Mouse (Mus musculus) ES-Bruce4 (cell line): ENCODE data around the gene Sdhaf4.

ENCODE experiments used
- EP300 ChIP-seq: IDR thresholded peaks from 2 replicates; pipeline ENCODE4 v1.6.1; 2011; ENCODE audit warnings: low read depth, low read length; ENCODE audit not compliant: insufficient read depth
- POLR2A ChIP-seq: IDR thresholded peaks from one replicate; pipeline ENCODE4 v1.8.1; 2011; ENCODE audit warnings: low read length; ENCODE audit not compliant: insufficient read depth

- TF ChIP-seq EP300 (no peak), POLR2A (no peak)
Measured at GRCm38 (mm10) chr1:24007621-24008020, 2.2 kb upstream of the Sdhaf4 start.
